Mouse (Mus musculus) bone marrow macrophage, adult 2 months (primary cell): Measurements from ENCODE around the gene Cfap126.

Source experiments
- CTCF ChIP-seq: IDR thresholded peaks from 2 replicates; pipeline ENCODE4 v1.5.1; 2012; ENCODE audit warnings: low read depth, mild to moderate bottlenecking, low read length, moderate library complexity
- POLR2A ChIP-seq: IDR thresholded peaks from 2 replicates; pipeline ENCODE4 v1.6.1; 2012; ENCODE audit warnings: mild to moderate bottlenecking, low read depth, low read length, borderline replicate concordance

DNA sequence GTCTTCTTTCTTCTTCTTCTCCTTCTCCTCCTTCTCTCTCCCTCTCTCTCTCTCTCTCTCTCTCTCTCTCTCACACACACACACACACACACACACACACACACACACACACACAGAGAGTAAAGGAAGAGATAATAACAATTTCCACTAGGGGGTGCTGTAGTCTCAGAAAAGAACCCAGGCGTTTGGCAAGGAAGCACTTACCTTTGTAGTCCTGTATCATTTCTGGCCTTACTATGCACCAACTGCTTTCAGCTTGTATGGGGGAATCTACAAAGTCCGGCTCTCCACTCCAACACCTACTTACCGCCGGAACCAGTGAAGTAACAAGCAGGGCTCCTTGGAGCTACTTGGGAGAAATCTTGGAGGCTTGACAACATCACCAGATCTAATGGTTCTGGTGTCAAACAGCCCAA is 4.6 kb downstream of the Cfap126 start:
- TF ChIP-seq CTCF (no peak), POLR2A (no peak)
